Mouse (Mus musculus): ENCODE data around the gene Tmem117.

DNA sequence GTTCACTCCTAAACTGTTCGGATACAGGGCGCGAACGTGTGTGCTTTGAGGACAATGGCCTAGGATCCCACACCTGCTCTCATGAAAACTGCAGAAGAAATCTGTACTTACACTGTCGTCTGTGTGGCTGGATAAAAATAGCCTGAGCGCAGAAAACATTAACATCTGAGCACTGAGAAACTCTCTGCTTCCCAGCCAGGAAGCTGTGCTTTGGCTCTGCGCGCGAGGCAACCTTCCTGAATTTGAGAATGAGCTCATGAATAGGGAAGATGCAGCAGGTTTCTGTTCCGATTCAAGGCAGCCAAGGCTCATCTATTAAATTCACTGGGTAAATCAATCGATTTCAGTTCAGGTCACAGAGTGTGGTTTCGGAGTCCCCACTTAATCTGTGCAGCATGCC is 446.3 kb downstream of the Tmem117 start:
- TF ChIP-seq GATA1 (IDR thresholded peaks at IDR 0.05; ENCODE audit: low read length) (no peak), TAL1 (IDR thresholded peaks at IDR 0.05; ENCODE audit: low read length) (no peak)

Data from erythroblast, embryonic 14.5 days (primary cell).